20 mouse cellular contexts compared by ENCODE assay signal in genomic region chr6:17742209-17742608, GRCm38 (mm10). TPM values are rescaled to one million over a fixed set of nuclear protein-coding genes. Genes with fewer than 3 reads are reported as not detected.
DNase-seq lines count a peak whose midpoint lies in the region; ATAC-seq and TF ChIP-seq lines count a peak whose summit lies in the region.
"Had no signal": no experiment of that assay in that cellular context is flagged by ENCODE, and none has a peak within 500 bp of the region (broad histone marks: within the 10 kb centered on the region; RNA-seq: fewer than 3 reads in every experiment).

No protein-coding gene starts in this region.

- no peak for TF ChIP-seq CTCF in heart, postnatal 0 days (IDR thresholded peaks at IDR 0.05; ENCODE audit: low read depth)

- WGBS in heart, postnatal 0 days, result 87% methylated on average over 4 of the region's 4 CpGs
- WGBS in liver, embryonic 12.5 days (ENCODE audit: insufficient replicate concordance), result 75% methylated on average over 4 of the region's 4 CpGs

- TF ChIP-seq EP300 in heart, postnatal 0 days (IDR thresholded peaks at IDR 0.05; ENCODE audit: low read depth), result no peak

- H3K4me1 ChIP-seq in heart, postnatal 0 days (ENCODE audit: control insufficient read depth, insufficient read depth), result peaks cover 24% of the 10 kb centered on the region
- peaks cover 57% of the 10 kb centered on the region for H3K4me1 ChIP-seq in liver, embryonic 12.5 days
- H3K4me1 ChIP-seq: forebrain, embryonic 13.5 days; hindbrain, embryonic 15.5 days; limb, embryonic 12.5 days had no signal

- H3K9me3 ChIP-seq in heart, postnatal 0 days (replicated peaks; ENCODE audit: control insufficient read depth, low read length), result no peaks in the 10 kb centered on the region
- no peaks in the 10 kb centered on the region for H3K9me3 ChIP-seq in liver, embryonic 12.5 days (replicated peaks)
- H3K9me3 ChIP-seq: forebrain, embryonic 13.5 days; hindbrain, embryonic 15.5 days; limb, embryonic 12.5 days had no signal

- H3K36me3 ChIP-seq in heart, postnatal 0 days (replicated peaks; ENCODE audit: control insufficient read depth, insufficient read depth, low read length), result no peaks in the 10 kb centered on the region
- no peaks in the 10 kb centered on the region for H3K36me3 ChIP-seq in liver, embryonic 12.5 days
- H3K36me3 ChIP-seq: hindbrain, embryonic 15.5 days; limb, embryonic 12.5 days had no signal

- peak overlapping the region; percentile 30; the same call in 1 of the 2 replicates for H3K27ac ChIP-seq in heart, postnatal 0 days (ENCODE audit: low read depth)
- peak overlapping the region; percentile 95 for H3K27ac ChIP-seq in liver, embryonic 12.5 days
- H3K27ac ChIP-seq: forebrain, embryonic 13.5 days; hindbrain, embryonic 15.5 days; limb, embryonic 12.5 days had no signal

- ATAC-seq in heart, postnatal 0 days (ENCODE audit: insufficient read depth, low read depth), result no peak
- no peak for ATAC-seq in liver, embryonic 12.5 days
- peak; percentile 7; the same call in 1 of the 2 replicates for ATAC-seq in megakaryocyte progenitor cell, adult 5-6 weeks (replicated peaks; ENCODE audit: poor library complexity)
- ATAC-seq: forebrain, embryonic 13.5 days; intestine, postnatal 0 days; midbrain, embryonic 16.5 days had no signal

- no peak overlapping the region for H3K4me2 ChIP-seq in heart, postnatal 0 days (ENCODE audit: low read depth, low read length)
- H3K4me2 ChIP-seq in liver, embryonic 12.5 days, result peak overlapping the region; percentile 45
- H3K4me2 ChIP-seq: forebrain, embryonic 13.5 days; hindbrain, embryonic 15.5 days; limb, embryonic 12.5 days had no signal

- DNase-seq in heart, adult 11 months, result peak; percentile 17
- no peak for DNase-seq in heart, adult 8-10 months (ENCODE audit: low spot score)
- no peak for DNase-seq in heart, postnatal 0 days (ENCODE audit: low spot score)
- DNase-seq in heart, adult 9 months (ENCODE audit: low spot score in 2 of 2), result no peak
- no peak for DNase-seq in urinary bladder, adult 18-20 months (ENCODE audit: low spot score in 2 of 2)
- DNase-seq in yolk sac, embryonic 10.5 days (ENCODE audit: low spot score), result no peak
- DNase-seq: adrenal gland, adult 8-10 months; cerebellum, adult 11-12 months; gastrocnemius, postnatal 25 days; kidney, postnatal 14 days; retina, postnatal 1 day; right cerebral cortex, postnatal 4 days; thymus, postnatal 36 days had no signal

- no peak overlapping the region for H3K4me3 ChIP-seq in heart, postnatal 0 days (ENCODE audit: low read depth, low read length)
- H3K4me3 ChIP-seq in liver, embryonic 12.5 days, result no peak overlapping the region
- H3K4me3 ChIP-seq: forebrain, embryonic 13.5 days; hindbrain, embryonic 15.5 days; limb, embryonic 12.5 days had no signal

- H3K9ac ChIP-seq in heart, postnatal 0 days (replicated peaks; ENCODE audit: low read depth, low read length), result no peak overlapping the region
- H3K9ac ChIP-seq in liver, embryonic 12.5 days, result peak overlapping the region; percentile 49
- H3K9ac ChIP-seq: forebrain, embryonic 13.5 days; hindbrain, embryonic 15.5 days; limb, embryonic 12.5 days had no signal

- H3K27me3 ChIP-seq in heart, postnatal 0 days (ENCODE audit: control insufficient read depth, insufficient read depth, low read length), result no peaks in the 10 kb centered on the region
- H3K27me3 ChIP-seq in liver, embryonic 12.5 days (replicated peaks), result no peaks in the 10 kb centered on the region
- H3K27me3 ChIP-seq: forebrain, embryonic 13.5 days; hindbrain, embryonic 15.5 days; limb, embryonic 12.5 days had no signal

RNA-seq across cellular contexts. Expression of gene St7, which starts 49.5 kb away (rescaled TPM):
- 10 to 100 TPM; 14.4 to 19.0 (median 16.0) TPM for total RNA-seq in heart, adult 8-10 months (2022)
- 26.0 and 38.5 TPM in 2 replicates for total RNA-seq in heart, postnatal 0 days (2014; rRNA removed; ENCODE audit: low replicate concordance)
- 17.3 and 17.7 TPM in 2 replicates for polyA plus RNA-seq in heart, postnatal 0 days (2015; fragmentation: Nextera tagmentation; extraction: Ambion mirVana)
- 13.8 and 14.5 TPM in 2 replicates for polyA plus RNA-seq in liver, embryonic 12.5 days (2016; fragmentation: Nextera tagmentation; extraction: Ambion mirVana)
- 32.6 and 46.3 TPM in 2 replicates for total RNA-seq in megakaryocyte progenitor cell, adult 5-6 weeks (2015)
- 37.4 and 40.3 TPM in 2 replicates for total RNA-seq in megakaryocyte progenitor cell, adult 5-6 weeks (2017)
